Mouse (Mus musculus) urinary bladder, postnatal 14 days (tissue): ENCODE results near the gene Vnn3.
A peak's percentile ranks its signal among the peaks of the same experiment; 100 is the strongest.

Experiments
- DNase-seq: peaks from one replicate; pipeline ENCODE4 v3.0.0; 2021; ENCODE audit warnings: low spot score

Gene Vnn3

DNA sequence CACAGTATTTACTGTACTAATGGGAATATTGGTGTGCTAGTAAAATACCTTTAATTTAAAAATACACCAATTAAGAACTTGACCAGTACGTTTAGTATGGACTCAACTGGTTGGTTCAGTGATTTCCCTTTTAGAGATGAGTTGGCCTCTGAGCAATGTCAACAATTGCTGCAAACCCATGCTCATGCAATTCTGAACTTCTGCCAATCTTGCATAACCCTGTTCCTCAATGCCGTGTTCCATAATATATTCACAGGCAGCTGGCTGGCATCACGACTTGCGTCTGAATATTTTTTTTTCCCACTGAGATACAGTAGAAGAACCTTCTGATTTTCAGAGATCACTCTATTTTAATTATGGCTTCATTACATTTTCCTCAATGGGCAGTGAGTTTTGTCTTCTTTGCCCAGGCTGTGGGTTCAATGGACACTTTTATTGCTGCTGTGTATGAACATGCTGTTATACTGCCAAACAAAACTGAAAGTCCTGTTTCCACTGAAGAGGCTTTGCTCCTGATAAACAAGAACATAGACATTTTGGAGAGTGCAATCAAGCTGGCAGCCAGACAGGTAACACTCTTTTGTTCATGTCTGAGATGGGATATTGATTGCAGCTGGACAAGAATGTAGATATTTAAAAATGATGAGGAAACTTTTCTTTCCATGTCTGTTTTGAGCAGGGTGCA, at the start of gene Vnn3:
Gene Vnn3, plus strand, starts transcription at position 235 of the 685 bp plus-strand sequence.
- DNase-seq, result no peak

DNA sequence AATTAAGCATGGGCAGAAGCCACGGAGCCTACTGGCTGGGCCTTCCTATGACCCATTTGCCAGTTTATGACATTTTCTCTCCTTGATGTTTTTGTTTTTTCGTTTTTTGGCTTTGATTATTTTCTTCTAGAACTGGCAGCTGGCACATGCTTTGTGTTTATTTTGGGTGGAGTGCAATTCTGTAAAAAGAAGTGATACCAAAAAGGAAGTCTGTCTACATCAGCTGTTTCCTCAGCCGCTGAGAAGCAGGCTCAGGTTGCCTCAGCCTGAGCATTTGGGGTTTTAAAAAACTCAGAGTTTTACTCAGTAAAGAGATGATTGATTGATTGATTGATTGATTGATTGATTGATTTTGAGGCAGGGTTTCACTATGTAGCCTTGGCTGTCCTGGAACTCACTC, 48.4 kb upstream of the Vnn3 start:
- no peak for DNase-seq

DNA sequence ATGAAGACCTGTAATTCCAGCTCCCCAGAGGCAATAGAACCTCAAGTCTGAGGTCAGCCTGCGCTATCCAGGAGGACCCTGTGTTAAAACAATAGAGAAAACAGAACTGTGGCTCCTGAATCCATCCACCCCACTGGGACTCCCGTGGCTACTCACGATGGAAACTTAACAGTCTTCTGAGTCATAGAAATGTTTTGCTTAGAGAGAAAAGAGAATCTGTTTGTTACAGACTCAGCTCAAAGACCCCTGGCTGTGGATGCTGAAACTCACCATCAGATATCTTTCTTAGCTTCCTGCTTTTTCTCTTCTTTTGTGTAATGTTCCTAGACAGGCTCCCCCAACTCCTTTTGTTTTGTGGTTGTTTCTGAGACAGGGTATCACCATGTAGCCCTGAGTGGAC, 46.6 kb upstream of the Vnn3 start:
- DNase-seq, result no peak

DNA sequence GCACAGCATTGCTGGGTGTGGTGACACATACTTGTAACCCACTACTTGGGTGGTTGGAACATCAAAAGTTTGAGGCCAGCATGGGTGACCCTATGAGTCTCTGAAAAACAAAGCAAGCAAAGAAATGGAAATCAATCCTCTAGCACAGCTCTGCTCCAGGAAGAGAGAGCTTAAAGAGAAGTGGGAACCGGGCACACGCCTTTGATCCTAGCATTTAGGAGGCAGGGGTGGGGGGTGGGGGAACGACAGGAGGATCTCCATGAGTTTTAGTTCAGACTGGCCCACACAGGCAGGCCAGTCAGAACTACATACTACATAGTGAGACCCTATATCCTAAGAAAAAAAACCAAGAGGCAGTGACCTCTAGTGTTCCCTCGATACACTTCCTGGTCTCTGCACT, 45.1 kb upstream of the Vnn3 start:
- no peak for DNase-seq

DNA sequence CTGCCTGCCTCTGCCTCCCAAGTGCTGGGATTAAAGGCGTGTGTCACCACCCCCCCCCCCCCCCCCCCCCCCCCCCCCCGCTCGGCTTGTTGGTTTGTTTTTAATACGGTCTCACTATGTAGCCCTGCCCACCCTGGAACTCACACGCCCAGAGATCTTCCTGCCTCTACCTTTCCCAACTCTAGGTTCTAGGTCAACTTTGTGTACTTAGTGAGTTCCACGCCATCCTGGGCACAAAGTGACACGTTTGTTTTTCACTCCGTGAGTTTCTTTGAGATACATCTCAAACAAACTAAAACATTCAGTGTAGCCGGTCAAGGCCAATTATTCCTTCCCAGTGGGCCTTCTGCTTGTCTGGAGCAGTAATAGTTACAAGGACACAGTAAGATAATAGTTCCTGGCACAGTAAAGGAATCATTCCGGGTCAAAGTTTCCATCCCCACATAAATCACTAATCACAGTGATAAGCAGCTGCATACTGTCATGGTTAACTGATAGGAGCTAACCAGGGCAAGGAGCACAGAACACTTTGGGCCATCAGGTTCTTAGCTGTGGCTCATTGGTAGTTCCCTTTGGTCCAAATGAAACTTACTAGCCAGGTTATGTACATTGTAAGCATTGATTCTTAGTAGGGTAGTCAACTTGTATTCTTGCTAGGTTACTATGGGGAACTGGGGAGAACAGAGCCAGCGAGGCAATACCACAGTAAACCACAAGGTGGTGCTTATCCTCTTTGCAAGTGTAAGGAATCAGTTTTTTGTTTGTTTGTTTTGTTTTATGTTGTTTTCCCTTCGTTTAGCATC, 39.4 kb upstream of the Vnn3 start:
- peak; percentile 73 for DNase-seq

DNA sequence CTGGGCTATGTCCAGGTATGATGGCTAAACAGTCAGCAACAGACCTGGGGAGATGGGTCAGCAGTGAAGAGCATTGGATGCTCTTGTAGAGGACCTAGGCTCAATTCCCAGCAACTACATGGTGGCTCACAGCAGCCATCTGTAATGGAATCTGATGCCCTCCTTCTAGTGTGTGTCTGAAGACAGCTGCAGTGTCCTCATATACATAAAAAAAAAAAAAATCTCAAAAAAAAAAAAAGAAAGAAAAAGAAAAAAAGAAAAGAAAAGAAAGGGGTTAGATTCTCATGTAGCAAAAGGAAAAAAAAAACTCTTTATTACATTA, 38.9 kb upstream of the Vnn3 start:
- DNase-seq, result no peak

DNA sequence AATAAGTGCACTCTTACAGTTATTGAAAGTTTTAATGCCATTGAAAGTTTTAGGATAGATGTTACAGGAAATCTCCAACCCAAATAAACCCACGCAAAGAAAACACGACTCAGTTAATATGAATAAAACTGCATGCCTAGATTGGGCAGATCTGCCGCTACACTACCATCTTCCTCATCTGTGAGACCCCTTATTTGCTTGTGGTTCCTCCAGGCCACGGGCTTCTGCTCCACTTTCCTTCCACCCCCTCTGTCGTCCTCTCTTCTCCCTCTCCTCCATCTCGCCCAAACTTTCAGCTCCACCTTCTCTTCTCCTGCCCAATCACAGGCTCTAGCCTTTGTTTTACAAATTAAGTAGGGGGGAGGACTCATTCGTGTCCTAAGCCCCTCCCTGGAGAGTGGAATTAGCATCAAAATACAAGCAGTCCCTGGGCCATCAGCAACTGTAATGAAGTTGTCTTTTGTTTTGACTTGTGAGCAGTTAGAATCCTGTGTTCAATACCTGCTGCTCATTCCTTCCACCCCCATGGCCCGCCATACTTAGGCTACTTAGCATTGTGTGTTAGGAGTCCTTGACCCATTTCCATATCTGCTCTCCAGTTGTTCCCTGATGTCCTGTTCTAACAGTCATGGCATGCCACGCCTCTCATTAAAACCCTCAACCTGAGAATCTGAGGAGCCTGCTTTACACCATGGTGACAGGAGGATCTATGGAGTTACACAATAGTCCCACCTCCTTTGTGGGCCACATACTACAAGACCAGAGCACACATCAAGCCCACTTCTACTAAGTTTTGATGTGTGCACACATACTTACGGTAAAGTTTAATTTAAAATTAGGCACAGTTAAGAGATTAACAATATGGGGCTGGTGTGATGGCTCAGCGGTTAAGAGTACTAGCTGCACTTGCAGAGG, 38.2 kb upstream of the Vnn3 start:
- no peak for DNase-seq

DNA sequence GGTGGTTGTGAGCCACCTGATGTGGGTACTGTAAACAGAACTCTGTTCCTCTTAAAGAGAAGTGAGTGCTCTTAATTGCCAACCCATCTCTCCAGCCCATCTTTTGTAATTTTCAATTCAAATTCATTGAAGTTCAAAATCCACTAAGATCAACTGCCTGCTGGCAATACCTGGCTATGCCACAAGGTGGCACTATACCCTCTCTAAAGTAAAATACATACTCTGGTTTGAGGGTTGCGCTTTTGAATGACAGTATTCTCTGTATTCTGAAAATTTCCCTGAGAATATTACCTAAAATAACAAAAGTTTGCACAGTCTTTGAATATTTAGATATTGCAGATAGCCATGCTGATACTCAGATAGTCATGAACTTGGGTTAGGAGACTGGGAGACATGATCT, 36.1 kb upstream of the Vnn3 start:
- peak; percentile 76 for DNase-seq

DNA sequence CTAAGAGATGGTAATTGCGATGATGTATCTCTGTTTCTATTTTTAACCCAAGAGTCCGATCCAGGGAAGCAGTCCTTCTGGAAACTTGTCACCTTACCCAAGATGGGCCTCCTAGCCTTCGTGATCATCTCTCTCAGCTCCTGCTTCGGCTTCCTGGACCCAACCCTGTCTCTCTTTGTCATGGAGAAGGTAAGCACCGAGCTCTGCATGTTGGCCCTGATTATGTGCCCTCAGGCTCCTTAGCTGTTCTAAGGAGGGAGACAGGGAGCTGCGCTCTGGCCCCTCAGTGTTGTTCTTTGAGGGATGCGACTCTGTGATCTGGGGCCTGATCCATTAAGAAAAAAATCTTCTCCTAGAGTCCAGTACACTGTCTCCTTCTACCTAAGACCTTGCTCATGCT, 35.0 kb upstream of the Vnn3 start:
- DNase-seq, result no peak

DNA sequence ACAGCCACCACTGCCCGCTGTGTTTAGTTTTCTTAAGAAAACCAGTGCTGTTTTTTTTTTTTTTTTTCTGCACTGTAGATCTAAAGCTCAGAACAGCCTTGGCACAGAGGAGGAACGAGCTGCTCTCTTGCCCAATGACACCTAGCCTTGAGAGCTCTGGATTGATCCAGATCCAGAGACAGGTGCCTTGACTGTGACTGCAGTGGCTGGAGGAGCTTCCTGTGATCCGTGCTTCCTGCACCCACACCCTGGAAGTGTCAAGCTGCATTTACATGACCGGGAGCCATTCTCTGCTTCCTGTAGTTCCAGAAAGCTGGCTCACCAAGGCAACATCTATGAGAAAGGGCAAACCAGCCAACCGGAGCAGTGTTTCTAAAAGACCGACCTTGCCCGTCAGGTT, 24.7 kb upstream of the Vnn3 start:
- DNase-seq, result no peak

DNA sequence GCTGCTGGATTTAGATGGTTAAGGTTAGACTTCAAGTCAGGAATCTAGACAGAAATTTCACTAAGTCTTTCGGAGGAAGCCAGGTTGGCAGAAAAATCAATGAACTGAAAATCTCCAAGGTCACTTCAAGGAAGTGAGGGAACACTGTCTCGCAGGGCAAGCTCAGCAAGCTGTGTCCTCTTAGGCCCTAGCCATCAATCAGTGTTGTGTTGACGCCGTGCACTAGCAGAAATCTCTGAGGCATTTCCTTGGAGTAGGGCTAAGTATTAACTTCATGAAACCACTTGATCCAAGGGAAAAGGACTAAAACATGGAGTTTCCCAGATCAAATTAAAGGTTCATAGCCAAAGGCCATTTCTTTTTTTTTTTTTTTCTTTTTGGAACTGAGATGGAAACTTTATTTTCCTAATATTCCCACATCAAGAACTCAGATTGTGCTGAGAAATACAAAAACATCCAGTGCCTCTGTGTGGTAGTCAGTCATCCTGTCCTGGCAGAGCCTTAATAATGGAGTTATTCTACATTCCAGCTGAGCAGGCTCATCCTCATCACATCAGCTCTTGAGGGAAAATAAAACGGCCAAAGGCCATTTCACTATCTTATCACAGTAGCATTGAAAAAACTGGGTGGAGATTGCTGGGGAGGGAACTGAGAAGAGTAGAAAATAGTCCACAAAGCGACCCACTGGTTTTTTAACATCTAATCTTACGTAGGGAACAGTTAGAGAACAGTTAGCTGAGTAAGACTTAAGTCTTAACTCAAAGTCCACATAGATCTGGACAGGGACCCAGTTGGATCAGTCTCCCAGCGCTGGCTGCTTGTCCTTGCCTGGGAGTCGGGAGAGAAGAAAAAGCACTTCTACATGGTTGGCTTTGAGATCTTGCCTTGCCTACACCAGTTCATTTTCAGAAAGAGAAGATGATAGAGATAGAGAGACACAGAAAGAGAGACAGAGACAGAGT, 15.0 kb upstream of the Vnn3 start:
- no peak for DNase-seq

DNA sequence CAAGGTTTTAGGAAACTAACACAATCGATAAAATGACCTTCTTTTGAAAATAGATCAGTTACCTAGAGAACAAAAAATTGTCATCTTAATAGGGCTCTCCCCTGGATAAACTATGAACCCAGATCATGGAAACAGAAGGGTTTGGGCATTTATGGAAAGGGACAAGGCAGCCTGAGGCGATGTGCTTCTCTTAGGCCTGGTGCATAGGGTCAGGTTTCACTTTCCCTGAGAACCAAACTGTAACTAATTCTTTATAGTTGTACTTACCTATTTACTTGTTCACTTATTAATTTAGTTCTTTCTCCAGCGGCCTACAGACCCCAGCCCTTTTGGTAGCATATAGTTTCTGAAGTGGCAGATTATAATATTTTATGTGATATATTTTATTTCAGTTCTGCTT, 14.1 kb upstream of the Vnn3 start:
- DNase-seq, result no peak

DNA sequence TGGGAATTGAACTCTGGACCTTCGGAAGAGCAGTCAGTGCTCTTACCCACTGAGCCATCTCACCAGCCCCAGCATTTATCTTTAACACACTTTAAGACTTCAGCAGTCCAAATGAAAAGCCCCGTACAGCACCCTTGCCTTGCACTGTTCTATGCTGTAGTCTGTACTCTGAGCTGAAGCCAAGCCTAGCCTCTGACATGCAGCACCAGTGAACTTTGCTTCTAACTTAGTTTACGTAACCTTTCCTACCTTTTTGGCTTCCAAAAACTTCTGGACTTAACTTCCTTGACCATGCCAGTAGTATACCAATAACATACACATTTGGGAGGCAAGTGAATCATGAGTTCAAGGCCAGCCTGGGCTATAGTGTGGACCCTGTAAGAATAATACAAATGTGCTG, 12.4 kb upstream of the Vnn3 start:
- DNase-seq, result no peak

DNA sequence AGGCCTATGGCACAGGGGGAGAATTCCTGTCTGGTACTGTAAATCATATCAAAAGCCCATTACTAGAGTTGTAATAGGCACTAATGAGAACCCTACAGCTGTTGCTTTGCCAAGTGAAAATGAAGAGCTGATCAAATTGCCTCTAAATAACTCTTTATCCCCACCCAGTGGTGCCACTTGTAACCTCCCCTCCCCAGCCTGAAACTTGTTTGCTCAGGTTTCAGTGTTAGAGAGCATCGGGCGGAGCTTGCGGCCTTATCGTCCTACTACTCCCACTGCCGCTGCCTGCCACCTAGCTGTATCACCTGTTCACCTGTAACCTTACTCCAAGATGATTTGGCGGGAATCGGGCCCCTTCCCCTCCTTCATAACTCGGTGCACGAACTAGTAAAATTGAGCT, 11.9 kb upstream of the Vnn3 start:
- DNase-seq, result peak; percentile 43

DNA sequence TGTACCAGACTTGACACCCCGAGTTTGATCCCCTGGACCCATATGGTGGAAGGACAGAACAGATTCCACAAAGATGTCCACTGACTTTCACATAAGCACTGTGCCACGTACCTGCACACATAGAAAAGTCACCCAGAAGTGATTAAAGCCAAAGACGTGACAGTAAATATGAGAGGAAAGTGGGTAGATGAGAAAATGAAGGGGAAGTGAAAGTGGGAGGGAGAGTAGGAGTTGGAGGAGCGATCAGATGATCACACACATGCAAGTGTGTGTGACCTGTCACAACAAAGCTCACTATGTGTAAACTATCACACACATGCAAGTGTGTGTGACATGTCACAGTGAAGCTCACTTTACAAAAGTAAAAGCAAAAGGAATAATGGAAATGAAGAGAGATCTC, 10.8 kb upstream of the Vnn3 start:
- no peak for DNase-seq

DNA sequence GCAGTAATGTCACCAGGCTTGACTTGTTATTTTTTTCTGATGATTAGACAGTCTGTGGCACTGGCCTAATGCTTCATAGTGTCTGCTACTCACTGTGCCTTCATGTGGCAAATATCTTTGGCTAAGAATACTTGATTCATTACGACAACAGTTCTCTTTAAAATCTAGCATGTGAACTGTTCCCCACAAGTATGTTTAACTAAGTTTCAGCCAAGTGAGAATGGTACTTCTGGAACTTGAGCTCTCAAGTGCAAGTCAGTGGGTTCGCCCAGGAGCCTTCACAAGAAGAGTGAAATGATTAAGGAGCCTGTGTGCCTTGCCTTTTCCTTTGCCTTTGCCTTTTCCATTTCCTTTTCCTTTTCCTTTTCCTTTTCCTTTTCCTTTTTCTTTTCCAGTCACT, 834 bp downstream of the Vnn3 start:
- no peak for DNase-seq

DNA sequence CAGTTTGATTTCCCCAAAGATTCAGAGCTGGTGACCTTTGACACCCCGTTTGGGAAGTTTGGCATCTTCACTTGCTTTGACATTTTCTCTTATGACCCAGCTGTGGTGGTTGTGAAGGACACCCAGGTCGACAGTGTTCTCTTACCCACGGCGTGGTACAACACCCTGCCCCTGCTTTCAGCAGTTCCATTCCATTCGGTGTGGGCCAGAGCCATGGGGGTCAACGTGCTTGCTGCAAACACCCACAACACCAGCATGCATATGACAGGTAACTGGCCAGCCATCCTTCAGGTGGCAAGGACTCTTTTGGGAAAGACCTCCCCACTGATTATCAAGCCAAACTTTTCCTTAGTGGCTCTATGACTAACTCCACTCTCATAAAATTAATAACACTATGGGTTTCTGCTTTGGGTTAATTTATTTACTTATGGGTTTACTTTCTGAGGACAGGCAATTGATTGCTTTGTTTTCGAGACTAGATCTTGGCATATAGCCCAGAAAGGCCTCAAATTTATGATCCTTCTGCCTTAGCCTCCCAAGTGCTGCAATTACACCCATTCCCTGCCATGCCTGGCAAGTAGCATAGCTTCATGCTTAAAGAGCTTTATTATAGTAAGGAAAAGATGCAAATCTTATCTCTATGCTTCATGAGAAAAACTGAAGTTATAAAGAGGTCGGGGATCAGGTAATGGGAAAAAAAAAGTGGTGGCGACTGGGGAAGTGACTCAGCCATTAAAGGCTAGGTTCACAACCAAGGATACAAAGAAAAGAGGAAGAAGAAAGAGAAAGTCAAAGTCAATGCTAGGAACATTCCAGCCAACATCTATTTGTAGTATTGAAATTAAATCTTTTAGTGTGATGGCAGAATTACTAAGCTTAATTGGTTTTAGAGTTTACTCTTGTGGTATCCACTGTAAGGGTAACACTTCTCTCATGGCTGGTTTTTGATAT, 13.4 kb downstream of the Vnn3 start:
- DNase-seq, result no peak

DNA sequence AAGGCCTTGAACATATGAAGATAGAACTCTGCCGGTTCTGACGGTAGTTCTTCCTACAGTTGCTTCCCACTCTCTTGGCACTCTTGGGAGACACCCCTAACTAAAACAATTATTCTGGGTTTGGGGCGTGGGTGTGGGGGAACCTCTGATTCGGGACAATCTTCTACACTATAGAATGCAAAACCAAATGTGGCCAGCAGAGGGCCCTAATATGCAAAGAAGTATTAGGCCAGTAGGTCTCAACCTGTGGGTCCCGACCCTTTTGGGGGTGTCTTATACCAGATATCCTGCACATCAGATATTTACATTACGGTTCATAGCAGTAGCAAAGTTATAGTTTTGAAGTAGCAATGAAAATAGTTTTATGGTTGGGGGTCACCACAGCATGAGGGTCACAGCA, 29.4 kb downstream of the Vnn3 start:
- DNase-seq, result peak; percentile 26

DNA sequence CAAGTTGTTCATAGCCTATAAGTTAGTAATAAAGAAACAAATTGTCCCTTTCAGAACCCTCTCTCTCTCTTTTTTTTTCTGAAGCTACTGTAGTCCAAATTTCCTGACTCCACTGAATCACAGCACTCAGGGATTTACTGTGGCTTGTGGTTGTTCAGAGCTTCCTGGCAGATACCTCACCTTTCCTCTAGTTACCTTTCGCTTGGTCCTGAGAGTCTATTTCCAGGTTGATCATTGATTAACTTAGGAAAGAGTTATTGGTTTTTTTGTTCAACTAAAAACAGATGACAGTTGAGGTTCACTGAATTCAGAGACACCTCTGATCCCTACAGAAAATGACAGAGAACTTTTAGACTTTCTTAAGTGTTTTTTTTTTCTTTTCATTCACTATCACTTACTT, 33.6 kb downstream of the Vnn3 start:
- DNase-seq, result no peak

DNA sequence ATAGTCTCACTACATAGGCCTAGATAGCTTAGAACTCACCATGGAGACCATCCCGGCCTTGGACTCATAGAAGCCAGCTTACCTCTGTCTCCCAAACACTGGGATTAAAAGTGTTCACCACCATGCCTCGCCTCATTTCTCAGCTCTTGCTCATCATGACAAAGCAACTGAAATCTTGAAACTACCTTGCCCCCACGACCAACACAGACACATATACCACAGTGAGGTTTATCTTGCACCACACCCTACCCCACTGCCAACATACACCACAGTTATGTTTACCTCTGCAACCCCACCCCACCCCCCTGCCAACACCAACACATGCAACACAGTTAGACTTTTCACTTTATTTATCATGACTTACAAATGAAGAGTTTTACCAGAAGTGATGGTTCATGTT, 34.8 kb downstream of the Vnn3 start:
- DNase-seq, result no peak

DNA sequence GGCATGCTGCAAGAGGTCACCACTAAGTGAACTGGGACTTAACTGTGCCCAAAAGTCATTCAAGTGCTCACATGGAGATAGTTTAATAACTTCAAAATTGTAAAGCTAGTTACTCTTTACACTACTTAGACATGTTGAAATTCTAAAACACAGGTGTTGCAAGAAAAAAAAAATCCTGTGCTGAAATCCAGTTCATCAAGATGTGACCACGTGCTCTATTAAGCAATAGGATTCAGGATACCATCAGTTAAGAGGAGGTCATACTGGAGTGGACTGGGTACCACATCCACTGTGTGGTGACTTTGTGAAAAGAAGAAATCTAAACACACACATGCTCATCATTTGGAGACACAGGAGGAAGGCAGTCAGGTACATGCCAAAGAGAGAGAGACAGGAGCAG, 41.7 kb downstream of the Vnn3 start:
- no peak for DNase-seq
